Mouse (Mus musculus) myocyte (in vitro differentiated cells): ENCODE measurements around the gene Sorcs2. TPM values are rescaled to one million over a fixed set of nuclear protein-coding genes. Genes with fewer than 3 reads are reported as not detected.

ENCODE experiments used
- H3K27me3 ChIP-seq: one replicate; pipeline ENCODE4 v1.6.1; 2011; ENCODE audit not compliant: control insufficient read depth, insufficient read depth, insufficient read length
- H3K36me3 ChIP-seq: one replicate; pipeline ENCODE4 v1.6.1; 2011; ENCODE audit not compliant: control insufficient read depth, insufficient read depth
- H3K4me2 ChIP-seq: one replicate; pipeline ENCODE4 v1.6.1; 2011; ENCODE audit warnings: low read depth, control low read depth
- H3K4me3 ChIP-seq: one replicate; pipeline ENCODE4 v1.5.1; 2011; ENCODE audit warnings: mild to moderate bottlenecking, control low read depth, moderate library complexity
- H3K79me2 ChIP-seq: one replicate; pipeline ENCODE4 v1.6.1; 2011; ENCODE audit not compliant: control insufficient read depth, insufficient read depth
- H3ac ChIP-seq: one replicate; pipeline ENCODE4 v1.6.1; 2011; ENCODE audit not compliant: control insufficient read depth, insufficient read length
- CEBPB ChIP-seq: IDR thresholded peaks from 2 replicates; pipeline ENCODE4 v1.6.1; 2011; ENCODE audit warnings: mild to moderate bottlenecking, moderate library complexity; ENCODE audit not compliant: poor library complexity, insufficient read depth, severe bottlenecking
- E2F4 ChIP-seq: IDR thresholded peaks from one replicate; pipeline ENCODE4 v1.6.1; 2011; ENCODE audit warnings: mild to moderate bottlenecking, control low read depth, moderate library complexity; ENCODE audit not compliant: insufficient read depth
- MAX ChIP-seq: IDR thresholded peaks from one replicate; pipeline ENCODE4 v1.6.1; 2011; ENCODE audit warnings: low read depth, mild to moderate bottlenecking, control low read depth
- MYOD1 ChIP-seq, 3 experiments: IDR thresholded peaks; one replicate each; pipeline ENCODE4 v1.6.1; 2011; ENCODE audit warnings: control low read depth in 2 of 3, low read depth in 2 of 3, mild to moderate bottlenecking in 2 of 3, moderate library complexity in 1 of 3; ENCODE audit not compliant: insufficient read length in 2 of 3, control insufficient read depth in 1 of 3
- MYOG ChIP-seq, 3 experiments: IDR thresholded peaks; one replicate each; pipeline ENCODE4 v1.6.1; 2011; ENCODE audit warnings: control low read depth in 2 of 3, low read depth in 2 of 3, mild to moderate bottlenecking in 2 of 3; ENCODE audit not compliant: insufficient read length in 2 of 3, control insufficient read depth in 1 of 3, insufficient read depth in 1 of 3
- POLR2A ChIP-seq: IDR thresholded peaks from one replicate; pipeline ENCODE4 v1.6.1; 2011; ENCODE audit warnings: low read depth, mild to moderate bottlenecking, control low read depth, moderate library complexity; ENCODE audit not compliant: insufficient read length
- POLR2AphosphoS2 ChIP-seq: IDR thresholded peaks from one replicate; pipeline ENCODE4 v1.6.1; 2011; ENCODE audit warnings: low read depth, control low read depth; ENCODE audit not compliant: insufficient read length
- SRF ChIP-seq: IDR thresholded peaks from one replicate; pipeline ENCODE4 v1.6.1; 2011; ENCODE audit warnings: low read depth; ENCODE audit not compliant: control insufficient read depth, insufficient read length
- TCF12 ChIP-seq: IDR thresholded peaks from one replicate; pipeline ENCODE4 v1.6.1; 2011; ENCODE audit warnings: mild to moderate bottlenecking, control low read depth; ENCODE audit not compliant: poor library complexity, insufficient read depth, severe bottlenecking
- TCF3 ChIP-seq: IDR thresholded peaks from one replicate; pipeline ENCODE4 v1.6.1; 2011; ENCODE audit warnings: low read depth, control low read depth; ENCODE audit not compliant: insufficient read length
- USF1 ChIP-seq: IDR thresholded peaks from one replicate; pipeline ENCODE4 v1.6.1; 2011; ENCODE audit warnings: low read depth, mild to moderate bottlenecking, control low read depth, moderate library complexity
- polyA plus RNA-seq: library from polyadenylated mRNA; unstranded; fragments of >200 nt; fragmentation: generic; extraction: Trizol; gene quantifications from one replicate; pipeline ENCODE4 v1.2.1, GENCODE M21; 2012; ENCODE audit warnings: missing spikeins

Sorcs2 gene
- polyA plus RNA-seq, 1 experiment = 58.2 TPM

DNA sequence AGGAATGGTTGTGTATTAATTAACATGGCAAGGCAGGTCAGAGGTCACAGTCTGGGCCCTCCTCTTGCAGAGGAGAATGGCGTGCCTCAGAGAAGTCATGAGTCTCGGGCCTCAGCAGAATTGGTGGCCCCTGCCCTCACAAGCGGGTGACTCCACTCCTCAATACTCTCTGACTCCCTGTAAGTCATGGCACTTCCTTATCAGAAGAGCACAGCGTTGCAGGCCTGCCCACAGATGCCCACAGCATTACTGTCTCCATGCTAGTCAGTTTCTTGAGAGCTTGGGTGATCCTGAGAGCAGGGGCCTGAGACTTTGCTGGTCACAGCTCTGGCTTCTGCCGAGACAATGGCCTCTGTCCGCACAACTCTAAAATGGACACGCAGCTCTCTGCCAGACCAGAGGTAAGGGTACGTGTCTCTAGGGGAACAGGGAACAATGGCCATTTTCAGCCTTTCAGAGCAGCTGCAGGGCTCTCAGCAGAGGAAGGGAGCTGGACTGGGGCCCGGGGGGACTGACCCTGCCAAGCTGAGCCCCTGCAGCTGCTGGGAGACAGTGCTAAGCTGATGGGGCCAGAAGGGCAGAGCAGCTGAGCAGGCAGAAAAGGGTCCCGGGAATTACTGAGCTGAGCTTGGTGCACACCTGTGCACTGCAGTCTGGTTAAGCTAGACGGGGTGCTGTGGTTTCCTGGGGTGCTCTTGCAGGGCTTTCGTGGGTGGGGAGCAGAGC lies 427.4 kb downstream of the Sorcs2 start:
- no peak overlapping the region for H3ac ChIP-seq
- no peak overlapping the region for H3K4me3 ChIP-seq
- H3K27me3 ChIP-seq = no peaks in the 10 kb centered on the region
- no peaks in the 10 kb centered on the region for H3K79me2 ChIP-seq
- peaks cover 32% of the 10 kb centered on the region for H3K36me3 ChIP-seq
- TF ChIP-seq MYOG (IDR thresholded peaks at IDR 0.05; ENCODE audit: control insufficient read depth in 1 of 3, insufficient read depth in 1 of 3, insufficient read length in 2 of 3, low read depth in 2 of 3) = peak; percentile 80 to 97 (median 96)
- TF ChIP-seq USF1 = no peak
- no peak for TF ChIP-seq MAX
- peak; percentile 75 for TF ChIP-seq TCF3
- no peak for TF ChIP-seq POLR2AphosphoS2
- TF ChIP-seq TCF12 = peak; percentile 75
- peak; percentile 19 to 95 (median 91) for TF ChIP-seq MYOD1 (IDR thresholded peaks at IDR 0.05; ENCODE audit: control insufficient read depth in 1 of 3, insufficient read length in 2 of 3, low read depth in 2 of 3)
- H3K4me2 ChIP-seq = no peak overlapping the region

- TF ChIP-seq MYOD1 (IDR thresholded peaks at IDR 0.05; ENCODE audit: control insufficient read depth in 1 of 3, insufficient read length in 2 of 3, low read depth in 2 of 3) = no peak
- TF ChIP-seq POLR2AphosphoS2 = no peak
- no peak for TF ChIP-seq TCF3
- TF ChIP-seq SRF = no peak
- TF ChIP-seq MAX = no peak
- TF ChIP-seq TCF12 = no peak
- TF ChIP-seq CEBPB = no peak
- TF ChIP-seq E2F4 = no peak
- no peak for TF ChIP-seq POLR2A
- H3K4me2 ChIP-seq = no peak overlapping the region
- H3K4me3 ChIP-seq = no peak overlapping the region
- no peaks in the 10 kb centered on the region for H3K79me2 ChIP-seq
- peaks cover 32% of the 10 kb centered on the region for H3K36me3 ChIP-seq
- no peak overlapping the region for H3ac ChIP-seq
- H3K27me3 ChIP-seq = no peaks in the 10 kb centered on the region
Measured at GRCm38 (mm10) chr5:35969857-35970256, 428.1 kb downstream of the Sorcs2 start.

Other genes starting within 250 kb of the Sorcs2 start
- gene Psapl1, start 194.1 kb downstream of the Sorcs2 start, polyA plus RNA-seq = 0.05 TPM
- gene Grpel1, start 66.9 kb upstream of the Sorcs2 start, polyA plus RNA-seq = 46.3 TPM
- 7.2 TPM for gene Tada2b, start 86.1 kb upstream of the Sorcs2 start, polyA plus RNA-seq
- 0.38 TPM for gene Ccdc96, start 86.4 kb upstream of the Sorcs2 start, polyA plus RNA-seq
- gene Tbc1d14, start 195.1 kb upstream of the Sorcs2 start, polyA plus RNA-seq = 7.8 TPM